Mouse (Mus musculus) cortical plate, adult 2 months (tissue): ENCODE measurements around the gene Ube2h.

ENCODE experiments used
- CTCF ChIP-seq: fragments of 200-500 bp; IDR thresholded peaks from 2 replicates; pipeline ENCODE4 v1.5.1; 2011; ENCODE audit warnings: mild to moderate bottlenecking, control low read depth, low read length; ENCODE audit not compliant: insufficient read depth; ENCODE audit errors: extremely low read depth
- POLR2A ChIP-seq: fragments of 200-500 bp; IDR thresholded peaks from 2 replicates; pipeline ENCODE4 v1.6.1; 2011; ENCODE audit warnings: mild to moderate bottlenecking, low read length, control low read depth; ENCODE audit not compliant: insufficient read depth; ENCODE audit errors: extremely low read depth

- TF ChIP-seq CTCF: no peak
- TF ChIP-seq POLR2A: no peak
Observed at GRCm38 (mm10) chr6:30174461-30175224, 129.7 kb downstream of the Ube2h start.
